Mouse (Mus musculus) mesoderm, embryonic 11.5 days (tissue): ENCODE measurements around the gene Fam53b.

ENCODE experiments used
- DNase-seq: peaks from one replicate; pipeline ENCODE4 v3.0.0-alpha.2; 2012; ENCODE audit warnings: low read depth, low spot score

The Fam53b gene

GRCm38 (mm10) chr7:132767233-132767998 lies 46.3 kb downstream of the Fam53b start:
- no peak for DNase-seq

GRCm38 (mm10) chr7:132766235-132766871 lies 47.3 kb downstream of the Fam53b start:
- no peak for DNase-seq

GRCm38 (mm10) chr7:132765629-132766186 lies 48.0 kb downstream of the Fam53b start:
- no peak for DNase-seq

- no peak for DNase-seq
Measured at GRCm38 (mm10) chr7:132764896-132765491, 48.7 kb downstream of the Fam53b start.

- no peak for DNase-seq
Measured at GRCm38 (mm10) chr7:132764314-132764713, 49.4 kb downstream of the Fam53b start.

GRCm38 (mm10) chr7:132763911-132764310 lies 49.8 kb downstream of the Fam53b start:
- no peak for DNase-seq

GRCm38 (mm10) chr7:132763351-132763750 lies 50.3 kb downstream of the Fam53b start:
- no peak for DNase-seq

GRCm38 (mm10) chr7:132761409-132761808 lies 52.3 kb downstream of the Fam53b start:
- DNase-seq: no peak

GRCm38 (mm10) chr7:132760589-132761180 lies 53.0 kb downstream of the Fam53b start:
- no peak for DNase-seq

GRCm38 (mm10) chr7:132759926-132760325 lies 53.8 kb downstream of the Fam53b start:
- DNase-seq: no peak

GRCm38 (mm10) chr7:132759405-132759891 lies 54.2 kb downstream of the Fam53b start:
- DNase-seq: no peak

- no peak for DNase-seq
Measured at GRCm38 (mm10) chr7:132758875-132759274, 54.8 kb downstream of the Fam53b start.

- no peak for DNase-seq
Measured at GRCm38 (mm10) chr7:132756325-132756724, 57.4 kb downstream of the Fam53b start.

GRCm38 (mm10) chr7:132754389-132754750 lies 59.3 kb downstream of the Fam53b start:
- DNase-seq: no peak

GRCm38 (mm10) chr7:132753518-132754388 lies 59.9 kb downstream of the Fam53b start:
- DNase-seq: peak; percentile 45

GRCm38 (mm10) chr7:132751716-132752115 lies 62.0 kb downstream of the Fam53b start:
- DNase-seq: no peak

GRCm38 (mm10) chr7:132749504-132749903 lies 64.2 kb downstream of the Fam53b start:
- no peak for DNase-seq

- DNase-seq: no peak
Measured at GRCm38 (mm10) chr7:132748076-132748769, 65.5 kb downstream of the Fam53b start.

- DNase-seq: no peak
Measured at GRCm38 (mm10) chr7:132747096-132747495, 66.6 kb downstream of the Fam53b start.

GRCm38 (mm10) chr7:132742912-132743311 lies 70.8 kb downstream of the Fam53b start:
- DNase-seq: no peak
